Mouse (Mus musculus) mouse trophoblast stem cell (cell line): ENCODE data around the gene Dynlt1a.
"Not testable (repeated sequence)": the region's sequence is repeated elsewhere in the genome, so short reads cannot be mapped to it uniquely, and the experiment has no call there.

ENCODE experiments used
- in situ Hi-C, 2 experiments: fragments of 300-500 bp; cut with MseI, MboI; formaldehyde crosslinking; loops; 2 replicates in 1 of 2; 3 replicates in 1 of 2; pipeline ENCODE4 v1.15.1; 2025

The Dynlt1a gene

GRCm38 (mm10) chr17:6317339-6317985, at the start of gene Dynlt1a:
TSS of gene Dynlt1a (minus strand) at chr17:6317500.
- in situ Hi-C loops = not testable (repeated sequence)

GRCm38 (mm10) chr17:6355256-6355655, 38.0 kb upstream of the Dynlt1a start:
- in situ Hi-C loops = not testable (repeated sequence)

GRCm38 (mm10) chr17:6342606-6343294, 25.4 kb upstream of the Dynlt1a start:
- in situ Hi-C loops = not testable (repeated sequence)

- in situ Hi-C loops = not testable (repeated sequence)
Observed at GRCm38 (mm10) chr17:6328997-6329396, 11.7 kb upstream of the Dynlt1a start.

GRCm38 (mm10) chr17:6327554-6327953, 10.3 kb upstream of the Dynlt1a start:
- in situ Hi-C loops = not testable (repeated sequence)

GRCm38 (mm10) chr17:6325543-6325942, 8.2 kb upstream of the Dynlt1a start:
- in situ Hi-C loops = not testable (repeated sequence)

- in situ Hi-C loops = not testable (repeated sequence)
Observed at GRCm38 (mm10) chr17:6325021-6325420, 7.7 kb upstream of the Dynlt1a start.

GRCm38 (mm10) chr17:6321778-6322101, 4.4 kb upstream of the Dynlt1a start:
- in situ Hi-C loops = not testable (repeated sequence)

- in situ Hi-C loops = not testable (repeated sequence)
Observed at GRCm38 (mm10) chr17:6321081-6321777, 3.9 kb upstream of the Dynlt1a start.

GRCm38 (mm10) chr17:6316379-6317126, 747 bp downstream of the Dynlt1a start:
- in situ Hi-C loops = not testable (repeated sequence)

- in situ Hi-C loops = not testable (repeated sequence)
Observed at GRCm38 (mm10) chr17:6315706-6316105, 1.6 kb downstream of the Dynlt1a start.

GRCm38 (mm10) chr17:6314493-6314892, 2.8 kb downstream of the Dynlt1a start:
- in situ Hi-C loops = not testable (repeated sequence)

GRCm38 (mm10) chr17:6312755-6313154, 4.5 kb downstream of the Dynlt1a start:
- in situ Hi-C loops = not testable (repeated sequence)

GRCm38 (mm10) chr17:6311716-6312115, 5.6 kb downstream of the Dynlt1a start:
- in situ Hi-C loops = not testable (repeated sequence)

GRCm38 (mm10) chr17:6306503-6306902, 10.8 kb downstream of the Dynlt1a start:
- in situ Hi-C loops = not testable (repeated sequence)

GRCm38 (mm10) chr17:6305656-6306270, 11.5 kb downstream of the Dynlt1a start:
- in situ Hi-C loops = not testable (repeated sequence)

- in situ Hi-C loops = not testable (repeated sequence)
Observed at GRCm38 (mm10) chr17:6304891-6305290, 12.4 kb downstream of the Dynlt1a start.

- in situ Hi-C loops = not testable (repeated sequence)
Observed at GRCm38 (mm10) chr17:6300190-6300863, 17.0 kb downstream of the Dynlt1a start.

- in situ Hi-C loops = not testable (repeated sequence)
Observed at GRCm38 (mm10) chr17:6297060-6297795, 20.1 kb downstream of the Dynlt1a start.

GRCm38 (mm10) chr17:6293882-6294281, 23.4 kb downstream of the Dynlt1a start:
- in situ Hi-C loops = not testable (repeated sequence)
